Mouse (Mus musculus) midbrain, embryonic 14.5 days (tissue): ENCODE measurements at regions not wholly inside any gene's neighbourhood (a gene's known extent, or its start where the extent isn't known, plus 50 kb on each side); places are given as distances from the start of the nearest gene placed in this dataset.
A peak's percentile ranks its signal among the peaks of the same experiment; 100 is the strongest.

ENCODE experiments used
- ATAC-seq: fragments of 200-750 bp; cut with Nextera tagmentation; 2 replicates; pipeline ENCODE4 v1.8.0; 2017; ENCODE audit warnings: moderate number of reproducible peaks, moderate library complexity; ENCODE audit not compliant: low FRiP score, low TSS enrichment
- DNase-seq: peaks from one replicate; pipeline ENCODE4 v3.0.0-alpha.2; 2015
- H3K27ac ChIP-seq: fragments of 300-500 bp; sonication (generic); replicated peaks from 2 replicates; pipeline ENCODE4 v1.5.1; 2014; ENCODE audit warnings: mild to moderate bottlenecking, low read depth, low read length, moderate library complexity
- H3K27me3 ChIP-seq: fragments of 300-500 bp; sonication (generic); 2 replicates; pipeline ENCODE4 v1.6.1; 2014; ENCODE audit warnings: low read length, control low read depth, mixed read lengths; ENCODE audit not compliant: control insufficient read depth, insufficient read depth
- H3K36me3 ChIP-seq: fragments of 300-500 bp; sonication (generic); 2 replicates; pipeline ENCODE4 v1.6.1; 2014; ENCODE audit warnings: low read length, control low read depth; ENCODE audit not compliant: control insufficient read depth, insufficient read depth
- H3K4me1 ChIP-seq: fragments of 300-500 bp; sonication (generic); 2 replicates; pipeline ENCODE4 v1.6.1; 2014; ENCODE audit warnings: mild to moderate bottlenecking, antibody characterized with exemption, low read length, control low read depth; ENCODE audit not compliant: control insufficient read depth, insufficient read depth
- H3K4me2 ChIP-seq: fragments of 300-500 bp; sonication (generic); 2 replicates; pipeline ENCODE4 v1.6.1; 2014; ENCODE audit warnings: mild to moderate bottlenecking, low read length, moderate library complexity
- H3K4me3 ChIP-seq: fragments of 300-500 bp; sonication (generic); replicated peaks from 2 replicates; pipeline ENCODE4 v1.5.1; 2014; ENCODE audit warnings: low read depth, low read length
- H3K9ac ChIP-seq: fragments of 300-500 bp; sonication (generic); replicated peaks from 2 replicates; pipeline ENCODE4 v1.6.1; 2014; ENCODE audit warnings: mild to moderate bottlenecking, low read length, moderate library complexity
- H3K9me3 ChIP-seq: fragments of 300-500 bp; sonication (generic); 2 replicates; pipeline ENCODE4 v1.6.1; 2016; ENCODE audit warnings: low read length, control low read depth, mixed read lengths; ENCODE audit not compliant: control insufficient read depth
- WGBS: fragments of 180-500 bp; shearing (Covaris S2); extraction: QIAGEN DNeasy Blood & Tissue Kit; methylation state at CpG from one replicate; pipeline ENCODE4 v1.1.7; 2014; 5-methylcytosine and 5-hydroxymethylcytosine counted together

- Histone ChIP-seq H3K27me3 (no peaks in the 10 kb centered on the region), H3K4me3 (no peak overlapping the region), H3K36me3 (no peaks in the 10 kb centered on the region), H3K4me2 (no peak overlapping the region), H3K9ac (no peak overlapping the region), H3K9me3 (no peaks in the 10 kb centered on the region), H3K4me1 (no peaks in the 10 kb centered on the region), H3K27ac (no peak overlapping the region)
- DNase-seq (no peak), ATAC-seq (no peak)
- 96% methylated on average over 4 of the region's 4 CpGs for WGBS
Observed at GRCm38 (mm10) chr1:166817927-166818326, 136.3 kb upstream of the Fmo9 start.

GRCm38 (mm10) chr1:166818682-166819081 is 137.0 kb upstream of the Fmo9 start:
- Histone ChIP-seq H3K9me3 (no peaks in the 10 kb centered on the region), H3K9ac (no peak overlapping the region), H3K27ac (no peak overlapping the region), H3K4me2 (no peak overlapping the region), H3K4me3 (no peak overlapping the region), H3K27me3 (no peaks in the 10 kb centered on the region), H3K36me3 (no peaks in the 10 kb centered on the region), H3K4me1 (no peaks in the 10 kb centered on the region)
- DNase-seq (no peak), ATAC-seq (no peak)
- WGBS, result 72% methylated on average over 5 of the region's 5 CpGs

GRCm38 (mm10) chr1:166819420-166819819 is 137.8 kb upstream of the Fmo9 start:
- ATAC-seq (no peak), DNase-seq (no peak)
- Histone ChIP-seq H3K4me3 (no peak overlapping the region), H3K4me2 (no peak overlapping the region), H3K36me3 (no peaks in the 10 kb centered on the region), H3K27ac (no peak overlapping the region; the same call in 1 of the 2 replicates), H3K4me1 (no peaks in the 10 kb centered on the region), H3K9ac (no peak overlapping the region), H3K9me3 (no peaks in the 10 kb centered on the region), H3K27me3 (no peaks in the 10 kb centered on the region)
- 80% methylated on average over 7 of the region's 7 CpGs for WGBS

GRCm38 (mm10) chr1:166820050-166820449 is 138.4 kb upstream of the Fmo9 start:
- H3K27me3 ChIP-seq, result no peaks in the 10 kb centered on the region
- H3K9ac ChIP-seq, result no peak overlapping the region
- no peaks in the 10 kb centered on the region for H3K9me3 ChIP-seq
- DNase-seq (no peak), ATAC-seq (no peak)
- H3K36me3 ChIP-seq, result no peaks in the 10 kb centered on the region
- WGBS, result 92% methylated on average over 5 of the region's 5 CpGs
- H3K4me3 ChIP-seq, result no peak overlapping the region
- H3K4me1 ChIP-seq, result no peaks in the 10 kb centered on the region
- H3K4me2 ChIP-seq, result no peak overlapping the region
- H3K27ac ChIP-seq, result no peak overlapping the region; the same call in 1 of the 2 replicates

GRCm38 (mm10) chr1:166821146-166821545 is 139.5 kb upstream of the Fmo9 start:
- ATAC-seq (no peak), DNase-seq (no peak)
- 46% methylated on average over 3 of the region's 3 CpGs for WGBS
- no peaks in the 10 kb centered on the region for H3K9me3 ChIP-seq
- H3K27me3 ChIP-seq, result no peaks in the 10 kb centered on the region
- no peak overlapping the region for H3K9ac ChIP-seq
- H3K4me3 ChIP-seq, result no peak overlapping the region
- no peaks in the 10 kb centered on the region for H3K36me3 ChIP-seq
- no peak overlapping the region for H3K27ac ChIP-seq
- H3K4me1 ChIP-seq, result no peaks in the 10 kb centered on the region
- H3K4me2 ChIP-seq, result no peak overlapping the region

GRCm38 (mm10) chr1:166837299-166837698 is 155.7 kb upstream of the Fmo9 start:
- Histone ChIP-seq H3K36me3 (no peaks in the 10 kb centered on the region), H3K27ac (no peak overlapping the region), H3K4me3 (no peak overlapping the region), H3K4me2 (no peak overlapping the region), H3K9me3 (no peaks in the 10 kb centered on the region), H3K4me1 (peaks cover 18% of the 10 kb centered on the region), H3K9ac (no peak overlapping the region), H3K27me3 (no peaks in the 10 kb centered on the region)
- 76% methylated on average over 1 of the region's 1 CpGs for WGBS
- no peak for DNase-seq
- ATAC-seq, result no peak

- H3K4me3 ChIP-seq, result no peak overlapping the region
- H3K36me3 ChIP-seq, result no peaks in the 10 kb centered on the region
- WGBS, result 15% methylated on average over 7 of the region's 7 CpGs
- H3K4me2 ChIP-seq, result no peak overlapping the region
- H3K27me3 ChIP-seq, result no peaks in the 10 kb centered on the region
- no peaks in the 10 kb centered on the region for H3K9me3 ChIP-seq
- H3K27ac ChIP-seq, result no peak overlapping the region; the same call in 1 of the 2 replicates
- DNase-seq (peak; percentile 62), ATAC-seq (peak; percentile 36; the same call in 1 of the 2 replicates)
- no peak overlapping the region for H3K9ac ChIP-seq
- H3K4me1 ChIP-seq, result peaks cover 27% of the 10 kb centered on the region
Observed at GRCm38 (mm10) chr1:166839833-166840232, 158.2 kb upstream of the Fmo9 start.

GRCm38 (mm10) chr1:166843397-166843877 is 157.8 kb upstream of the Fam78b start:
- Histone ChIP-seq H3K36me3 (no peaks in the 10 kb centered on the region), H3K9me3 (no peaks in the 10 kb centered on the region), H3K4me3 (peak overlapping the region; percentile 12; the same call in 1 of the 2 replicates), H3K4me1 (peaks cover 27% of the 10 kb centered on the region), H3K4me2 (peak overlapping the region; percentile 47), H3K27me3 (no peaks in the 10 kb centered on the region), H3K27ac (peak overlapping the region; percentile 70), H3K9ac (no peak overlapping the region; the same call in 1 of the 2 replicates)
- DNase-seq (peak; percentile 79), ATAC-seq (peak; percentile 67; the same call in 1 of the 2 replicates)
- WGBS, result 2% methylated on average over 11 of the region's 11 CpGs

GRCm38 (mm10) chr1:166846566-166846965 is 154.7 kb upstream of the Fam78b start:
- no peak overlapping the region for H3K9ac ChIP-seq
- 91% methylated on average over 5 of the region's 5 CpGs for WGBS
- no peaks in the 10 kb centered on the region for H3K27me3 ChIP-seq
- peaks cover 9% of the 10 kb centered on the region for H3K4me1 ChIP-seq
- ATAC-seq (no peak), DNase-seq (no peak)
- no peak overlapping the region for H3K4me2 ChIP-seq
- no peak overlapping the region for H3K27ac ChIP-seq
- no peaks in the 10 kb centered on the region for H3K36me3 ChIP-seq
- no peak overlapping the region for H3K4me3 ChIP-seq
- no peaks in the 10 kb centered on the region for H3K9me3 ChIP-seq
